Mouse (Mus musculus) hindbrain, embryonic 16.5 days (tissue): Measurements from ENCODE around the gene Rnf169. TPM values are rescaled to one million over a fixed set of nuclear protein-coding genes. Genes with fewer than 3 reads are reported as not detected.

ENCODE experiments used
- ATAC-seq: fragments of 200-750 bp; cut with Nextera tagmentation; 2 replicates; pipeline ENCODE4 v1.8.0; 2017; ENCODE audit warnings: moderate TSS enrichment, moderate library complexity
- H3K27ac ChIP-seq: fragments of 300-500 bp; sonication (generic); 2 replicates; pipeline ENCODE4 v1.5.1; 2014; ENCODE audit warnings: low read depth, mild to moderate bottlenecking, control low read depth, low read length, moderate library complexity
- H3K27me3 ChIP-seq: fragments of 300-500 bp; sonication (generic); replicated peaks from 2 replicates; pipeline ENCODE4 v1.6.1; 2014; ENCODE audit warnings: low read length; ENCODE audit not compliant: control insufficient read depth, insufficient read depth
- H3K36me3 ChIP-seq: fragments of 300-500 bp; sonication (generic); 2 replicates; pipeline ENCODE4 v1.6.1; 2014; ENCODE audit warnings: mild to moderate bottlenecking, low read length, moderate library complexity, mixed read lengths; ENCODE audit not compliant: control insufficient read depth, insufficient read depth
- H3K4me1 ChIP-seq: fragments of 300-500 bp; sonication (generic); 2 replicates; pipeline ENCODE4 v1.6.1; 2014; ENCODE audit warnings: low read depth, low read length; ENCODE audit not compliant: control insufficient read depth, insufficient read depth
- H3K4me2 ChIP-seq: fragments of 300-500 bp; sonication (generic); 2 replicates; pipeline ENCODE4 v1.6.1; 2014; ENCODE audit warnings: mild to moderate bottlenecking, low read length, control low read depth, moderate library complexity
- H3K4me3 ChIP-seq: fragments of 300-500 bp; sonication (generic); 2 replicates; pipeline ENCODE4 v1.5.1; 2014; ENCODE audit warnings: mild to moderate bottlenecking, low read length, control low read depth, moderate library complexity
- H3K9ac ChIP-seq: fragments of 300-500 bp; sonication (generic); 2 replicates; pipeline ENCODE4 v1.6.1; 2014; ENCODE audit warnings: low read depth, mild to moderate bottlenecking, control low read depth, low read length, moderate library complexity
- H3K9me3 ChIP-seq: fragments of 300-500 bp; sonication (generic); 2 replicates; pipeline ENCODE4 v1.6.1; 2014; ENCODE audit warnings: mild to moderate bottlenecking, low read length, moderate library complexity; ENCODE audit not compliant: control insufficient read depth
- WGBS: fragments of 180-500 bp; shearing (Covaris S2); extraction: QIAGEN DNeasy Blood & Tissue Kit; methylation state at CpG from one replicate; pipeline ENCODE4 v1.1.7; 2014; 5-methylcytosine and 5-hydroxymethylcytosine counted together
- polyA plus RNA-seq: library from polyadenylated mRNA; unstranded; fragments of >200 nt; fragmentation: Nextera tagmentation; extraction: Ambion mirVana; gene quantifications from 2 replicates; pipeline ENCODE4 v1.2.1, GENCODE M21; 2015

Rnf169 gene
- polyA plus RNA-seq, 1 experiment from 2014 or later = 4.1 TPM

GRCm38 (mm10) chr7:99915511-99915910 is 64.7 kb downstream of the Rnf169 start:
- H3K4me2 ChIP-seq = no peak overlapping the region
- H3K27me3 ChIP-seq = no peaks in the 10 kb centered on the region; the same call in 1 of the 2 replicates
- H3K4me1 ChIP-seq = peaks cover 18% of the 10 kb centered on the region
- H3K36me3 ChIP-seq = no peaks in the 10 kb centered on the region
- WGBS = 74% methylated on average over 2 of the region's 2 CpGs
- H3K4me3 ChIP-seq = no peak overlapping the region
- no peak overlapping the region for H3K27ac ChIP-seq
- no peak overlapping the region for H3K9ac ChIP-seq
- ATAC-seq = no peak
- H3K9me3 ChIP-seq = no peaks in the 10 kb centered on the region

DNA sequence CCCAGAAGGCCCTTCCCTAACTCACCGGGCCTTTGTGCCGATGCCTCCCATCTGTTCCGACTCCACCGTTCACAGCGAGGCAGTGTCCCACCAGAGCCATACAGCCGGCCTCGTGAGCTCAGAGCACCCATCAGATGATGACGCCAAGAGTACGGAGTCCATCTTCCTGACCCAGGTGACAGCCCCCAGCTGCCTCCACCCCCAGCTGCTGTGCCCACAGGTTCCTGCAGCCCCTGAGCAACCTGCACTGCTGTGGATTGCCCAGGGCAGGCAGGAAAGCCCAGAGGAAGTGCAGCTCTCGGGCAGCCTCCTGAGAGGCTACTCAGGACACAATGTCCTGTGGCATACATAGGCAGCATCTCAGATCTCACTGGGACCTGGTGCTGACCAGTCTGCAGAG is 65.9 kb downstream of the Rnf169 start:
- H3K9ac ChIP-seq = no peak overlapping the region
- 93% methylated on average over 10 of the region's 10 CpGs for WGBS
- H3K27ac ChIP-seq = no peak overlapping the region
- no peaks in the 10 kb centered on the region for H3K9me3 ChIP-seq
- no peak for ATAC-seq
- no peak overlapping the region for H3K4me2 ChIP-seq
- peaks cover 18% of the 10 kb centered on the region for H3K4me1 ChIP-seq
- H3K4me3 ChIP-seq = no peak overlapping the region
- no peaks in the 10 kb centered on the region for H3K36me3 ChIP-seq
- no peaks in the 10 kb centered on the region; the same call in 1 of the 2 replicates for H3K27me3 ChIP-seq

- Histone ChIP-seq H3K4me2 (no peak overlapping the region), H3K36me3 (no peaks in the 10 kb centered on the region), H3K27ac (no peak overlapping the region), H3K9me3 (no peaks in the 10 kb centered on the region), H3K4me1 (no peaks in the 10 kb centered on the region), H3K4me3 (no peak overlapping the region), H3K9ac (no peak overlapping the region), H3K27me3 (no peaks in the 10 kb centered on the region)
- WGBS = 78% methylated on average over 5 of the region's 5 CpGs
- no peak for ATAC-seq
Measured at GRCm38 (mm10) chr7:99911038-99911437, 69.2 kb downstream of the Rnf169 start.

- WGBS = 83% methylated on average over 3 of the region's 3 CpGs
Measured at GRCm38 (mm10) chr7:99907463-99907862, 72.8 kb downstream of the Rnf169 start.

GRCm38 (mm10) chr7:99906346-99906745 is 73.9 kb downstream of the Rnf169 start:
- no peak overlapping the region for H3K4me2 ChIP-seq
- no peaks in the 10 kb centered on the region for H3K27me3 ChIP-seq
- H3K9me3 ChIP-seq = no peaks in the 10 kb centered on the region
- 85% methylated on average over 3 of the region's 3 CpGs for WGBS
- no peak for ATAC-seq
- no peaks in the 10 kb centered on the region for H3K4me1 ChIP-seq
- no peak overlapping the region for H3K4me3 ChIP-seq
- no peak overlapping the region for H3K27ac ChIP-seq
- no peak overlapping the region for H3K9ac ChIP-seq
- H3K36me3 ChIP-seq = no peaks in the 10 kb centered on the region

More at GRCm38 (mm10) chr7:99907463-99907862, 72.8 kb downstream of the Rnf169 start:
- no peak overlapping the region for H3K27ac ChIP-seq
- H3K36me3 ChIP-seq = no peaks in the 10 kb centered on the region
- H3K9ac ChIP-seq = no peak overlapping the region
- H3K27me3 ChIP-seq = no peaks in the 10 kb centered on the region
- H3K9me3 ChIP-seq = no peaks in the 10 kb centered on the region
- H3K4me1 ChIP-seq = no peaks in the 10 kb centered on the region
- no peak overlapping the region for H3K4me2 ChIP-seq
- no peak overlapping the region for H3K4me3 ChIP-seq
- no peak for ATAC-seq

GRCm38 (mm10) chr7:99904421-99905005 is 75.7 kb downstream of the Rnf169 start:
- no peak for ATAC-seq
- WGBS = 66% methylated on average over 3 of the region's 3 CpGs
- no peak overlapping the region for H3K9ac ChIP-seq
- no peak overlapping the region for H3K4me3 ChIP-seq
- no peaks in the 10 kb centered on the region for H3K27me3 ChIP-seq
- H3K36me3 ChIP-seq = no peaks in the 10 kb centered on the region
- H3K4me1 ChIP-seq = no peaks in the 10 kb centered on the region
- no peak overlapping the region for H3K4me2 ChIP-seq
- H3K9me3 ChIP-seq = no peaks in the 10 kb centered on the region
- no peak overlapping the region for H3K27ac ChIP-seq

GRCm38 (mm10) chr7:99902918-99903665 is 77.2 kb downstream of the Rnf169 start:
- 76% methylated on average over 11 of the region's 11 CpGs for WGBS
- H3K36me3 ChIP-seq = no peaks in the 10 kb centered on the region

DNA sequence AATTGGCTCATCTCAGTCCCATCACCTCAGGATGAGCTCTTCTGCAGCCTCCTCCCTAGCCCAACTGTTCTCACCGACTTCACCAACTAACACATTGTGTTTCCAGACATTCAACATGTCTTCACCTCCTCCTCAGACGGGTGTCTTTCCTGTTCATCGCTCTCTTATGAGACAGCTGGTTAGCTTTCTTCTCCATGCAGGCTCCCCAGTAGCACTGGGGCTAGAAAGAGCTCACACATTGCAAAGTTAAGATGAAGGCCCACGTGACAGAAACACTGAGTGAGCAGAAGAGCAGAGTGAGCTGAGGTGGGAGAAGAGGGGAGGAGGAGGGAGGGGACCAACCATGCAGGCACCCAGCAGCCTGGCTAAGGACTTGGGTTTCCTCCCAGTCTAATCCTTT is 78.0 kb downstream of the Rnf169 start:
- H3K4me1 ChIP-seq = no peaks in the 10 kb centered on the region
- no peak overlapping the region for H3K27ac ChIP-seq
- no peak overlapping the region for H3K9ac ChIP-seq
- H3K9me3 ChIP-seq = no peaks in the 10 kb centered on the region
- no peak for ATAC-seq
- H3K4me2 ChIP-seq = no peak overlapping the region
- no peak overlapping the region for H3K4me3 ChIP-seq
- H3K36me3 ChIP-seq = no peaks in the 10 kb centered on the region
- no peaks in the 10 kb centered on the region for H3K27me3 ChIP-seq
- 73% methylated on average over 4 of the region's 4 CpGs for WGBS

More at GRCm38 (mm10) chr7:99902918-99903665, 77.2 kb downstream of the Rnf169 start:
- no peak for ATAC-seq
- Histone ChIP-seq H3K9ac (no peak overlapping the region), H3K4me2 (no peak overlapping the region), H3K27ac (no peak overlapping the region), H3K4me3 (no peak overlapping the region), H3K4me1 (no peaks in the 10 kb centered on the region), H3K27me3 (no peaks in the 10 kb centered on the region), H3K9me3 (no peaks in the 10 kb centered on the region)

GRCm38 (mm10) chr7:99896905-99897304 is 83.3 kb downstream of the Rnf169 start:
- no peak for ATAC-seq
- H3K27ac ChIP-seq = no peak overlapping the region
- no peak overlapping the region for H3K4me3 ChIP-seq
- no peak overlapping the region for H3K9ac ChIP-seq
- H3K4me1 ChIP-seq = peaks cover 8% of the 10 kb centered on the region; the same call in 1 of the 2 replicates
- no peaks in the 10 kb centered on the region for H3K27me3 ChIP-seq
- H3K9me3 ChIP-seq = no peaks in the 10 kb centered on the region
- H3K4me2 ChIP-seq = no peak overlapping the region
- H3K36me3 ChIP-seq = no peaks in the 10 kb centered on the region
- 90% methylated on average over 4 of the region's 4 CpGs for WGBS
